Mouse (Mus musculus) frontal cortex, adult (tissue): Measurements from ENCODE around the gene Kdm4a.

ENCODE experiments used
- ATAC-seq: cut with Nextera tagmentation; 2 replicates; pipeline ENCODE4 v1.9.2; 2017; ENCODE audit warnings: mild to moderate bottlenecking, moderate library complexity, mixed read lengths; ENCODE audit not compliant: low TSS enrichment

Kdm4a gene

DNA sequence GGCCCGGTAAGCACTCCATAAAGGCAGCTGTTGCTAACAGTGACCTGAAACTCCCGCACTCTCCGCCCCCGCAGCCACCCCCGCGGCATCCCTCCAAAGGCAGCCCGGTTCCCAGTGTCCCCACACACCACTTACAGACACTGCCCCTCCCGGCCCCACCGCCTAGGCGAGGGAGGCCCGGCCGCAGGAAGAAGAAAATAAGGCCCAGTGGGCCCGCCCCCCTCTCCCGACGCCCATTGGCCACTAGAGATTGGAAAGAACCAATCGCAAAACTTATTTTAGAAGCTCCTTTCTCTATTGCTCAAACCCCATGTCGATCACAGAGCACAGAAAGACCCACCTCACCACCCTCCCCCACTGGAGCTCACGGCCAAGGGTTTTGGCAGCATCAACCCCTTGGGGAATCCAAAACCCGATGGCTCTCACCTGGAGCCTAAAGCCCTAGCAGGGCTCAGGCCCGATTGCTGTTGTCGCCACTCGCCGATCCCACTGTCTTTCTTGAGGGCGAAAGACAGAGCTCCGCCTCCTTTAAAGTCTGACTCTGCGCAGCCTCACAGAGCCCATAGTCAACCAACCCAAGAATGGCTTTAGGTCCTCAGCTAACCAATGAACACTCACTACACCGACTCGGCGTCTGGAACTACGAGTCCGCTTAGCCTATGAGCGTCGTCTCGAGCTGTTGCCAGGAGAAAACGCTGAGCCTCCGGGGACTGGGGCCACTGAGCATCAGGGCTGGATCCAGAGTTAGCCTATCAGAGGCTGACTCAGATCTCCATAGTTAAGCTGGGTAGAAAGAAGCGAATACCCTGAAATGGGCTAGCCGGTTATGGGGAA lies at the start of gene Kdm4a:
TSS of gene Kdm4a (minus strand) at position 577 of the 834 bp plus-strand sequence.
- ATAC-seq = peak; percentile 98

DNA sequence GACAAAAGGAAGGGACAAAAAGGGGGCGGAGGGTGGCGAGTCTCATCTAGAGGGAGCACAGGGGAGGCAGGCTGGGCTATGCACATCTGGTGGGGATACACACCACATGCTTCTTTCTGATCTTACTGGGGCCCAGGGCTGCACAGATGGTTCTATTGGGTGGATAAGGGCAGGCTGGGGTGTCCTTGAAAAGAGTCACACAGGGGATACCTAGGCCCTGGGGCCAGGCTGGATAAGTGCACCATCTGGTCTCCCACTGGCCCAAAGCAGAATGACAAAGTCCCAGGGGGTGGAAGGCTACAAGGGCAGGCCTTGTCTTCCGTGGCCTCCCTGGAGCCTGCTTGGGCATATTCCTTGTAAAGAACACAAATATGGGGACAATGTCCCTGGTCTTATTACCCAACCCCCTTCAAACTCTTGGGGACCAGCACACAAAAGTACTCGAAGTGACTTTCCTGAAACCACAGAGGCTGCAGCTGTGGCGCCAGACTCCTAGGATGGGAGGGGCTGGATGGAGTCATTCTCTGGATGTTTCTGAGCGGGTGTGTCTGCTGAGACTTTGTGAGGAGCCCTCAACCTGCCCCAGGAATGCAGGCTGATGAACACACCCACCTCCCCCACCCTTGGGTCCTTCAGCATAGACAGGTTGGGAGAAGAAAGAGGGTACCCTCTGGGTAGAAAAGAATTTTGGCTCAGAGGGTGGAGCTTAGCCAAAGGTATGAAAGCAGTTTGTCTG lies 49.4 kb upstream of the Kdm4a start:
- ATAC-seq = no peak

DNA sequence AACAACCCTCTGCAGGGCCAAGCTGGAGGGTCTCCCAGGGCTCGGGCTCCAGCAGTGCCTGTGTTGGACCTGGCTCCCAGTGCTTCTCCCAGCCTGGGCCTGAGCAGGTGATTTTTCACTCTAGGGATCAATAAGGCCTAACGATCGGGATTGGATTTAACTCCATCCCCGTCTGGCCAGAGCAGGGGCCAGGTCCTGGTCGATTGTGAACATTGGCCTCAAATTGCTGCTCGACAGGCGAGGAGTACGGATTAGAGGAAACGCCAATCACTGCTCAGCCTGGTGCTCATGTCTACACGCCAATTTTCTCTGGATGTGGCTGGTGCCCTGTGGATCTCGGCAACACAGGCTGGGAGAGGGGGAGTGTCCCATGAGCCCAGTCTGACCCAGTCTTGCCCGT lies 47.6 kb upstream of the Kdm4a start:
- no peak for ATAC-seq

DNA sequence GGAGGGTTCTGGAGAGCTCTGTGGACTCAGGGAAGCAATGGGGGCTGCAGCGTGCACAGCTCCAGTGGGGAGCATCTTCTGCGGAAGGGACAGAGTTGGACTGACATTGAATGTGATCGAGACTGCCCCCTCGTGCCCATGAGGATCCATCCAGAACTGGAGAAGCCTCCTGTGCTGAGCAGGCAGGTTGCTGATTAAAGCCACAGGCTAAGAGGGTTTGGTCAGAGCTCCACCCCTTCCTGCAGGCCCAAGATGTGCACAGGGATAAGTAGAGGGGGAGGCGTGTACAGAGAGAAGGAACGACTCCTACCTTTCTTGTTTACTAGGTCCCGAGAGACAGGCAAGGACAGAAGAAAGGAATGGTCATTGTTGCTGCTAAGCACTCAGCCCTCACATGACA lies 41.4 kb upstream of the Kdm4a start:
- no peak for ATAC-seq

DNA sequence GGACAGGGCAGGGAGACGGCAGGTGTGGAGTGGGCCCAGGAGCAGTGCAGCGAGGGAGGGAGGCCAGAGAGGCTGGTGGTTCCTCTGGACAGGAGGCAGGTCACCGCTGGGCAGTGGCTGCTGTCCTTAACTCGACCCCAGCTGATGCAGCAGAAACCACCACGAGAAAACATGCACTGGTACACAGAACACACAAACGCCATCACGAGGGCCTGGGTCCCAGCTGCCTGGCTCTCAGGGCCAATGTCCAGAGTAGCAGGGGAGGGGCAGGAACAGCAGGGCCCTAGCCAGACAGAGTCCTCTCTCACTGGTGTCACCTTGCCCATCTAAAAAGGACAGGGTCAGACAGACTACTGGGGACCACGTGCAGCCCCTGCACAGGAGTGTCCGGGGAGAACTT lies 40.9 kb upstream of the Kdm4a start:
- no peak for ATAC-seq

DNA sequence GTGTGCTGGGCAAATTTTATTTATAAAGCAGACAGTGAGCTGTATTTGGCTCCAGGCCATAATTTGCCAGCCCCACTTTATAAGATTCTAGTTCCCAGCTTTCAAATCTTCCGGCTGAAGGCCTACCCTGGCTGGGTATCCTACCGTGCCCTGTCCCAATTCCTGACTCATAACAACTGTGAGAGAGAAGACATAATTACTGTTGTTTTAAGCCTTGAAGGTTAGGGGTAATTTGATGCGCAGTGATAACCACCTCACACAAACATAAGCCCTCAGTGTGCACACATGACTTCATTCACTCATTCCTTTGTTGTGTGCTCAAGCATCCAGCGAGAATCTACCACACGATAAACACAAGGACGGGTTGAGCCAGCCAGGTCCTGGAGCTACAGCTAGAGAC lies 39.6 kb upstream of the Kdm4a start:
- ATAC-seq = no peak

DNA sequence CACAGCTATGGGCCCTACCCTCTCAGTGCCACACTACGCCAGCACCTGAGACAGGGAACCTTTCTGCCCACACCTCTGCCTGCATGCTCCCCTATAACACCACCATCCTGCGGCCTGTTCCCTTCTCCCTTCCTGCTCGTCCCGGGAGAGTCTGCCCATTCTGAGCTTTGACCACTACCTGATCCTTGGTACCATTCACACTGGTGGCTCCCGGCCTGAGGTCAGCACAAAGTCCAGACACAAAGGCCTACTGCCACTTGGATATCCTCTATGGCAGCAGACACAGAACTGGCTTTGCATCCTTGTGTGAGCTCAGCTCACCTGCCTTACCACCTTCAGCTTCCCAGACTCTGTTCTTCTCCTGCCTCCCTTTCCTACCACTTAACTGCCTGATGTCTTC lies 38.7 kb upstream of the Kdm4a start:
- no peak for ATAC-seq

DNA sequence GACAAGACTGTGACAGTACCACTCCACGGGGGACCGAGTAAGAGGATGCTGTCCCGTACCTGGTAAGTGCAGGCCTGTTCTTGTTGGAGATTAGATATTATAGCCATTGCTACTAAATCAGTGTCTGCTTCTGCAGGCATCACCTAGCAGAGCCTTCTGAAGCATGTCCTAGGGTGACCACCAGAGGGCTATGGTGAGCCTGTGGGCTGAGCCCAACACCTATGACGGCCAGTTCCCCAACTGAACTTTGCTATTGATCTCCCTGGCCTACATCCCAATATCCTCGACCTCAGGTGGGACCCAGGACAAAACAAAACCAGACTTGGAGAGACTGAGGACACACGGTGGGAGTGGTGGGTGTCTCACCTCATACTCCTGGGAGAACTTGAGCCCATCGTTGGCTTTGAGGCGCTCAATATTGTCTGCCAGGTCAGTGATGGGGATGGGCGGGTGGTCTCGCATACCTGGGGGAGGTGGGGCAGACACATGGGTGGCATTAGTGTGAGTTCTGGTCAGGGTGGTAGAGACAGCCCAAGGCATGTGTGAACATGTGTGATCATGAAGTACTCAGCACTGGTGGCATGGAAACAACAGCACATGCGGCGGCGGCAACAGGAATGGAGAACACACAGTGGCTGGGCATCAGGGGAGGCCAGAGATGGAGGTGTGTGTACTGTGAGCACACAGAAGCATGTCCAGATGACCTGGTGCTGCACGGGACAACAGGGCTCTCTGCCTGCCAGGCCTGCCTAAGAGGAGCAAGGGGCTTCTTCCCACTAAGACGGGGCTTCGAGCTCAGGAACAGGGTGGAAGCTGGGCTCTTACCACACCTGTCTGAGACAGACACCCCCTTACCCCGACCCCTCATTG lies 37.1 kb upstream of the Kdm4a start:
- peak; percentile 76; the same call in 1 of the 2 replicates for ATAC-seq

DNA sequence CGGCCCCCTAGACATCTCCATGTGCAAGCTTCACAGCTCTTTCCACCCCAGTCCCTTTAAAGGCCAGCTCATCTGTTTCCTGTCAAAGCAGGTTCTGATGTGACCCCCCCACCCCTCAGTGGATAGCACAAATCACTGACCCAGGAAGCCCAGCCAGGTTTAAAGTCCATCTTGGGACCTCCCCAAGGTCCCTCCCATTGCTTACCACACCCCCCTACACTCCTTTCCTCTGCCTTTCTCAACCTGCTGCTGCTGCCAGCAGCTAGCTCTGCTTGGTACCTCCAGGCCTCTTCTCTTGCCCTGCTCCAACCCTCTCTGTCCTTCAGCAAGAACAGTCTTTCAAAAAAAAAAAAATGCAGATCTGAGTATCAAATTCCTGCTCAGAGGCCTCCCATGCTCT lies 35.0 kb upstream of the Kdm4a start:
- ATAC-seq = no peak

DNA sequence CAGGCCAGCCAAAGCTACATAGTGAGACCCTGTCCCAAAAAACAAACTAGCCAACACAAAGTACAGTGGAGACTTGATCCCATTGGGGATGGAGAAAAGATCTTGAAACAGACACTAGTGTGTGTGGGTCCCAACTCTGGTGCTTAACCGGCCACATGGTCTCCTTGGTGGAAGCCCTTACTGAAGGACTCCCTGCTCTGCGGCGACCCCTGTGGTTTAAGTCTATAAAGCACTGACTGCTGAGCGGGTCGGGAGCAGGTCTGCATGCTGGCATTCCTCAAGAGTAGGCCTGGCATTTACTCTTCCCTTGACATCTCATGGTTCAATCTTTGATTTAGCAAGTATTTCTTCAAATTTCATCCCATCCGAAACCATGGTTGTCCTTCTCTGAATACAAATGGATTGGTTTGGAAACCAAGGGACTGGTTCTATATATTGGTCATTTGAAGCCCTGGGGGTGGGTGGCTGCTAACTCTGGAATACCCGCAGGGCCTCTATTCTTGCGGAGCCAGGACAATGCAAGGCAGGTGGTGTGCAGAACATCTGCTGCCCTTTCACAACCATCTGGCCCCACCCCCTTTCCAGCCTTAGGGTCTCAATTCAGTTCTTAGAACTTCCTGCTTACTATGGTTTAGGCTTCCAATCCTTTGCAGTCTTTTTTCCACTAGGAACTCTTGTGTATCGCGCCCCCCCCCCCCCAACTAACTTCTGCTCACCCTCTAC lies 27.2 kb upstream of the Kdm4a start:
- no peak for ATAC-seq

DNA sequence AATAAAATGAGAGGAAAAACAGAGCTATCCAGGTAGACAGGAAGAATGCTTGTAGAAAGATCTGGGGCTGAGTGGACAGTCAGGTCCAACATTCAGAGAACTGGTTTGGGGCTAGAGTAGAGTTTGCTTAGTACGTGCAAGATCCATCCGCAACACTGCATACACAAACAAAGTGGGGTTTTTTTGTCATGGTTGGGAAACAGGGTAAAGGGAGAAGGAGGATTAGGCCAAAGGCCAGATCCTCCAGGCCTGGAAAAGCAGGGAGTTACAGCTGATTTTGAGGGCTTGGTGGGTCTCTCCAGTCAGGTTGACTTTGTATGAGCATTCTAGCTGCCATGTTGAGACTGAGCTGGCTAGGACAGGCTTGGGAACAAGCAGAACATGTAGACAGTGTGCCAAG lies 26.1 kb upstream of the Kdm4a start:
- no peak for ATAC-seq

DNA sequence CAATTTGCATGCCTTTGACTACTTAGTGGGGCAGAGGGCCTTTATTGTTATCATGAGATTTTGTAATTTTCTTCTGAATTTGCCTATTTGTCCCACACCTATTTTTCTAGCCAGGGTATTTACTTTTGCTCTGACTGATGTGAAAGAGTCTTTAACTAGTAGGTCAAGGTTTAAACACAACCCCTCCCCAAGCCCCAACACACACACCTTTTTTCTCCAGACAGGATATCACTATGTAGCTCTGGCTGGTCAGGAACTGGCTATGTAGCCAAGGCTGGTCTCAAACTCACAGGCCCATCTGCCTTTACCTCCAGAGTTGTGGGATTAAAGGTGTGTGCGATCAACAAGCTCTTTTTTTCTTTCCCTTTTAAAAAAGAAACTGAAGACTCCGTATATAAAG lies 19.2 kb upstream of the Kdm4a start:
- ATAC-seq = no peak

DNA sequence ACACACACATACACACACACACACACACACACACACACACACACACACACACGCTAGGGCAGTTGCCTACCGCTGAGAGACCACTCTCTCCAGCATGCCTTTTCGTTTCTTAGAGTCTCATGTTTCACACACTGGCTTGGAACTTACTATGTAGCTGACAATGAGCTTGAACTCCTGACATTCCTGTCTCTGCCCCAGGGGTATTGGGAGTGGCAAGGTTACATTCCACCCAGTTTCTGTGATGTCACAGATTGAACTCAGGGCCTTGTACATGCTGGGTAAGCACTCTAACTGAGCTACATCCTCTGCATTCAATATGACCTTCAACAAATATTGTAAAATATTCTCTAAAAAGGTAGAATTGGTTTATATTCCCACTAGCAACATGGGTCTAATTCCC lies 18.8 kb upstream of the Kdm4a start:
- ATAC-seq = no peak

DNA sequence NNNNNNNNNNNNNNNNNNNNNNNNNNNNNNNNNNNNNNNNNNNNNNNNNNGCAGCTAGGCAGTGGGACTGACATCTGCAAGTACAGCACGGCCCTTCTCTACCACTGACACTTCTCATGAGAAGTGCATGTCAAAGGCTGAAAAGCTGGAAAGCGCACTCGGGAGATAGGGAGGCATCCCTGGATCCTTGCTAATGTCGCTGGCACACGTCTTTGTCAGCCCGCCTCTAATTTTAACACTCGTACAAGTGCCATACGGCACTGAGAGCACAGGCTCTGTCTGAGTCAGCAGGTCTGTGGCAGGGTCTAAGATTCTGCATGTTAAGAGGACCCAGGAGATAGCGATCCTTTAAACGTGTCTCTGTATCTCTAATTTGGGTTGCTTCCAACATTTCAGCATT lies 16.3 kb upstream of the Kdm4a start:
- ATAC-seq = peak; percentile 90

DNA sequence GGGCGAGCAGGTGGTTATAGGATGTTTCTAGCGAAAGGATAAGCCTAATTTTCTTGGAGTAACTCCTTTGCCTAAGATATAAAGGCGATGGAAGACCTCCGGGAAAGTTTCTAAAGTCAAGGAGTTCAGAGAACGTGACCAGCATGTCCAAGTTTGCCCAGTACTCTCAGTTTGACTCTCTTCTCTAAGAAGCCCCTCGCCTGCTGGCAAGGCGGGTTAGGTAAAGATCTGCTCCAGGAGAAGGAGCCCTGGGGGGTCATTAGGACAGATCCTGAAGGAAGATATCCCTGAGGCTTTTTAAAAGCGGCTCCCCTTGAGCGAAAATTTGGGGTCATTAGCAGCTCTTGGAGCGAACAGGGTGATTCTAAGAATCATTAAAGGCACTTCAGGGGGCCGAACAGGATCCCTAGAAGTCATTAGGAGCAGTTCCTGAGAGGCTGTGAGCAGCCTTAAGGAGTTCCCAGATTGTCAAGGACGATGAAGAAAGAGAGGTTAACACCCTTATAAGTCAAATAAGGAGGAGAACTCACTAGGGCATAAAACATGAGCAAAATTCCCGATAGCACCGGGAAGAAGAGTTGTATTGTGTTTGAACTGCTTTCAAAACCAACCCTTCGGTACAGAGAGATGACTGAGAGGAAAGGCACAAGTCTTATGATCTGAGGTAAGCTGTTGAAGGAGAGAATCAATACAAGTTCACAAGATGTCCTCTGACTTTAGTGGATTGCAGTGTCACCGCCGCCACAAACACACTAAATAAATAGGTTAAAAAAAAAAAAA lies 648 bp upstream of the Kdm4a start:
- no peak for ATAC-seq

DNA sequence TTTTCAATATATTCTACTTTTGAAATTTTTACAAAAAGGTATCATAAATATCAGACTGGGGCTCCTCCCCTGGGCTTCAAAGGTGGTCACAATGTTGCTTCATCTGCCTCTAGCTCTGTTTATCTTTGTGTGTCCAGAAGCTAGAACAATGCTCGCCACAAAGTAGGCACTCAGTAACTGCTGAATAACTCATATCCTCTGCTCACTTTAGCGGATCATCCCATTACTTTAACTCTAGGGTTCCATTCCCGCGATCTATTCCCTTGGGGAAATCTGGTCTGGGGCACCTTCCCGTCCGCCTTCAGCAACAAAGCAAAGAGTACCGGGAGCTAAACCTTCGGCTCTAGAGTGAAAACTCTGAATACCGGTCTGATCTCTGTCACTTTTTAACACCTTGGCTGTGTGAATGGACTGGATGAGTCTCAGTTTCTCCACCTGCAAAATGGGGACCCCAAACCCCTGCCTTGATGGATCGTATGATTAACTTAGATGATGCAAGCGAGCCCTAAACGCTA lies 834 bp downstream of the Kdm4a start:
- ATAC-seq = no peak

DNA sequence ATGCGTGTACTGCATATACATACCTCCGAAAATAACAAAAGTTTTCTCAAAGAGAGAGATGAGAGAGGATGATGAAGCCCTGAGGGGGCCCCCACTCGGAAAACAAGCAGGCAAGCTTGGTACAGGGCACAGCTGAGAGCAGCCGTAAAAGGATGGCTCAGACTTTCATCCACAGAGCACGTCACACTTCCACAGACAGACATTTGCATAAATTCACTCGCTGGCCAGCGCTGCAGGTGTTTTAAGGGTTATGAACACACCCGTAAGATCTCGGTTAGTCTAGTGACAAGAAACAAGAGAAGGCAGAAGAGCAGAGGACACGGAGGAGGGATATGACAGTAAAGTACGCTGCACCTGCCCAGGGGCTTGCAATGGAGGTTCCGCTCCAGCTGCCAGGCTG lies 7.4 kb downstream of the Kdm4a start:
- ATAC-seq = no peak

DNA sequence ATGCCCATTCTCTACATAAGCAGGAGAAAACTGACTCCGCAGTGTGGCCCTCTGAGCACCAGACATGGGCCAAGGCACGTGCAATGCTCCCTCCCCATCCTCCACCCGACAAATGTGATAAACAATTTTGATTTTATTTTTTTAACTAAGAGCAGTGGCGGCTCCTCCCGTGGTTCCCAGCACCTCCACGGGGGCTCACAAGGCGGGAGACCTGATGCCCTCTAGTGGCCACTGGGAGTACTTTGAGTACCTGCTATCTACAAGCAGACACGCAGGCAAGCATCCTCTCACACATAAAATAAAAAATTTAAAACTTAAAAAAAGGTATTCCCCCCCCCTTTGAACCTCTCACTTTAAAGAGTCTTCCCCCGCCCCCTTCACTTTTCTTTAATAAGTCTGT lies 8.8 kb downstream of the Kdm4a start:
- no peak for ATAC-seq

DNA sequence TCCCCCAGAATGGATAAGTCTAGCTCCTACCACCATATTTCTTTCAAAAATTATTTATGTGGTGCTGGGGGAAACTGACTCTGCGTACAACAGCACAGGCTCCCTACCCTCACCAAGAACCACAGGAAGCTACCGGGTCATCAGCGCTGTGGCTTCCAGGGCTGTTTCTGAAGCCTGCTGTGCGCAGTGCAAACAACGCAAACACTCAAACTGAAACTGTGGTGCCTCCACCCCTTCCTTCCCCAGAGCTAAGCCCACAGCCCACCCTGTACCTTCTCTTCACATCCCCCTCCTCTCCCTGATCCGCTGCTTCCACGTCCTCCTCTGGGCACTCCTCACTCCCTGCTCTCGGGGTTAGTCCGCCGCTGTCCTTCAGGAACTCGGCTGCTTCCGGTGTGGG lies 17.7 kb downstream of the Kdm4a start:
- no peak for ATAC-seq

DNA sequence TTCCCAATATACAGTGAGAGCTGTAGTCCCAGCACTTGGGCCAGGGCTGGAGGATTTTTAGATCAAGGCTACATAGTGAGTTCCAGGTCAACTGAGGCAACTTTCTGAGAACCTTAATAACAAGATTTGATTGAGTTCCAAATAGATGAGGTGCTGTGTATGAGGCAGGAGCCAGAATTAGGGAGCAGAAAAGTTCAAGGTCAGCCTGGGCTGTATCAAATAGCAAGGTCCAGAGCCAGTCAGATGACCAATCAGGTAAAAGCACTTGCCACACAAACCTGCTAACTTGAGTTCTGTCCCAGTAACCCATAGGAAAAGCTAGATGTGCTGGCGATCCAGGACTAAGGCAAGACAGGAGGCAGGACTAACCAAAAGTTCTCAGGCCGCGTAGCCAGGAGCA lies 22.2 kb downstream of the Kdm4a start:
- no peak for ATAC-seq

DNA sequence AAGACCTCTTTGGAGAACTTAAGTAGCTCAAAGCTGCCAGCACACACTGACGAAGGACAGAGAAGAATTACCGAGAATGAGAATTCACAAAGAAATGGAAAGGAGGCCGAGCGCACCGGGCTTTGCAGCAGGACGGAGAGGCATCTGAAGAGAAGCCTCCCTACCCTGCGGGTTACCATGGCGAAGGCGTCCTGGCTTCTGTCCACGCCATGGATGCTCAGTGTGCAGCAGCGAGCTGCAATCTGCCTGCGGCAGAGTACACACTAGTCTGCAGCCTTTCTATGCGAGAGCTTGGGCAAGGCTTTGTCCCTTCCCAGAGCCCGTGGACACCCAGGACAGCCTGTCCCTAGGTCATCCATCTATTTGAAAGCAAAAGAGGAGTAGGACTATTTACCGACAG lies 23.3 kb downstream of the Kdm4a start:
- peak; percentile 71 for ATAC-seq
